Mouse (Mus musculus) limb, embryonic 14.5 days (tissue): Measurements from ENCODE around the gene Pum3. TPM values are rescaled to one million over a fixed set of nuclear protein-coding genes. Genes with fewer than 3 reads are reported as not detected.

Source experiments
- ATAC-seq: fragments of 200-750 bp; cut with Nextera tagmentation; 2 replicates; pipeline ENCODE4 v1.8.0; 2017; ENCODE audit warnings: low read depth, moderate number of reproducible peaks, moderate TSS enrichment; ENCODE audit not compliant: low FRiP score
- DNase-seq: peaks from one replicate; pipeline ENCODE4 v3.0.0-alpha.2; 2015; ENCODE audit warnings: low spot score
- H3K27ac ChIP-seq: fragments of 300-500 bp; sonication (generic); replicated peaks from 2 replicates; pipeline ENCODE4 v1.5.1; 2014; ENCODE audit warnings: low read depth, mild to moderate bottlenecking, low read length, moderate library complexity, mixed read lengths
- H3K27me3 ChIP-seq: fragments of 300-500 bp; sonication (generic); 2 replicates; pipeline ENCODE4 v1.6.1; 2014; ENCODE audit warnings: low read length, mixed read lengths; ENCODE audit not compliant: control insufficient read depth, insufficient read depth
- H3K36me3 ChIP-seq: fragments of 300-500 bp; sonication (generic); 2 replicates; pipeline ENCODE4 v1.6.1; 2014; ENCODE audit warnings: mild to moderate bottlenecking, low read length, moderate library complexity, mixed read lengths; ENCODE audit not compliant: control insufficient read depth, insufficient read depth
- H3K4me1 ChIP-seq: fragments of 300-500 bp; sonication (generic); 2 replicates; pipeline ENCODE4 v1.6.1; 2014; ENCODE audit warnings: antibody characterized with exemption, low read length, mixed read lengths; ENCODE audit not compliant: control insufficient read depth, insufficient read depth
- H3K4me2 ChIP-seq: fragments of 300-500 bp; sonication (generic); replicated peaks from 2 replicates; pipeline ENCODE4 v1.6.1; 2014; ENCODE audit warnings: low read depth, mild to moderate bottlenecking, low read length, moderate library complexity; ENCODE audit not compliant: severe bottlenecking
- H3K4me3 ChIP-seq: fragments of 300-500 bp; sonication (generic); replicated peaks from 2 replicates; pipeline ENCODE4 v1.5.1; 2014; ENCODE audit warnings: low read length
- H3K9ac ChIP-seq: fragments of 300-500 bp; sonication (generic); 2 replicates; pipeline ENCODE4 v1.6.1; 2014; ENCODE audit warnings: mild to moderate bottlenecking, low read depth, low read length, moderate library complexity; ENCODE audit not compliant: severe bottlenecking
- H3K9me3 ChIP-seq: fragments of 300-500 bp; sonication (generic); 2 replicates; pipeline ENCODE4 v1.6.1; 2016; ENCODE audit warnings: low read length; ENCODE audit not compliant: control insufficient read depth
- POLR2A ChIP-seq: fragments of 200-500 bp; IDR thresholded peaks from 2 replicates; pipeline ENCODE4 v1.8.0; 2012; ENCODE audit warnings: inconsistent platforms, mild to moderate bottlenecking, moderate library complexity, borderline replicate concordance; ENCODE audit not compliant: insufficient read depth, insufficient read length; ENCODE audit errors: extremely low read depth
- WGBS: fragments of 180-500 bp; shearing (Covaris S2); extraction: QIAGEN DNeasy Blood & Tissue Kit; methylation state at CpG from one replicate; pipeline ENCODE4 v1.1.7; 2014; 5-methylcytosine and 5-hydroxymethylcytosine counted together
- polyA plus RNA-seq, 2 experiments: library from polyadenylated mRNA; depleted of rRNA in 1 of 2; stranded (reverse) in 1 of 2; unstranded in 1 of 2; fragments of >200 nt; fragmentation: Nextera tagmentation in 1 of 2; extraction: Ambion mirVana in 1 of 2; gene quantifications; 2 replicates each; pipeline versions ENCODE4 v1.2.1 to v1.2.3; 2012 to 2014

The Pum3 gene
- polyA plus RNA-seq, 2 experiments: 30.6 to 64.2 TPM

GRCm38 (mm10) chr19:27351700-27352099 is 77.9 kb downstream of the Pum3 start:
- Histone ChIP-seq H3K36me3 (no peaks in the 10 kb centered on the region), H3K4me1 (no peaks in the 10 kb centered on the region), H3K9ac (no peak overlapping the region), H3K4me2 (no peak overlapping the region), H3K27ac (no peak overlapping the region), H3K9me3 (no peaks in the 10 kb centered on the region), H3K27me3 (no peaks in the 10 kb centered on the region), H3K4me3 (no peak overlapping the region)
- no peak for TF ChIP-seq POLR2A
- WGBS: 83% methylated on average over 6 of the region's 6 CpGs
- DNase-seq: no peak
- no peak for ATAC-seq

GRCm38 (mm10) chr19:27346501-27346900 is 83.1 kb downstream of the Pum3 start:
- Histone ChIP-seq H3K4me1 (no peaks in the 10 kb centered on the region), H3K36me3 (no peaks in the 10 kb centered on the region), H3K9me3 (no peaks in the 10 kb centered on the region), H3K9ac (no peak overlapping the region), H3K4me2 (no peak overlapping the region), H3K4me3 (no peak overlapping the region), H3K27me3 (no peaks in the 10 kb centered on the region), H3K27ac (no peak overlapping the region)
- ATAC-seq: no peak
- no peak for TF ChIP-seq POLR2A
- no peak for DNase-seq
- 91% methylated on average over 1 of the region's 1 CpGs for WGBS

Other genes starting within 250 kb of the Pum3 start
- gene Vldlr, start 213.3 kb downstream of the Pum3 start, polyA plus RNA-seq (2012; rRNA removed): 12.0 and 12.9 TPM in 2 replicates
- 11.7 and 12.4 TPM in 2 replicates for gene Vldlr, start 213.3 kb downstream of the Pum3 start, polyA plus RNA-seq (2014; fragmentation: Nextera tagmentation; extraction: Ambion mirVana)
- gene Kcnv2, start 107.2 kb downstream of the Pum3 start, polyA plus RNA-seq (2012; rRNA removed): 0.01 and 0.03 TPM in 2 replicates
- not detected in 2 replicates for gene Kcnv2, start 107.2 kb downstream of the Pum3 start, polyA plus RNA-seq (2014; fragmentation: Nextera tagmentation; extraction: Ambion mirVana)